Mouse (Mus musculus) myocyte (in vitro differentiated cells): ENCODE data around the gene Ranbp9. TPM values are rescaled to one million over a fixed set of nuclear protein-coding genes. Genes with fewer than 3 reads are reported as not detected.
A peak's percentile ranks its signal among the peaks of the same experiment; 100 is the strongest.

Experiments
- H3K27me3 ChIP-seq: one replicate; pipeline ENCODE4 v1.6.1; 2011; ENCODE audit not compliant: control insufficient read depth, insufficient read depth, insufficient read length
- H3K36me3 ChIP-seq: one replicate; pipeline ENCODE4 v1.6.1; 2011; ENCODE audit not compliant: control insufficient read depth, insufficient read depth
- H3K4me2 ChIP-seq: one replicate; pipeline ENCODE4 v1.6.1; 2011; ENCODE audit warnings: low read depth, control low read depth
- H3K4me3 ChIP-seq: one replicate; pipeline ENCODE4 v1.5.1; 2011; ENCODE audit warnings: mild to moderate bottlenecking, control low read depth, moderate library complexity
- H3K79me2 ChIP-seq: one replicate; pipeline ENCODE4 v1.6.1; 2011; ENCODE audit not compliant: control insufficient read depth, insufficient read depth
- H3ac ChIP-seq: one replicate; pipeline ENCODE4 v1.6.1; 2011; ENCODE audit not compliant: control insufficient read depth, insufficient read length
- CEBPB ChIP-seq: IDR thresholded peaks from 2 replicates; pipeline ENCODE4 v1.6.1; 2011; ENCODE audit warnings: mild to moderate bottlenecking, moderate library complexity; ENCODE audit not compliant: poor library complexity, insufficient read depth, severe bottlenecking
- E2F4 ChIP-seq: IDR thresholded peaks from one replicate; pipeline ENCODE4 v1.6.1; 2011; ENCODE audit warnings: mild to moderate bottlenecking, control low read depth, moderate library complexity; ENCODE audit not compliant: insufficient read depth
- MAX ChIP-seq: IDR thresholded peaks from one replicate; pipeline ENCODE4 v1.6.1; 2011; ENCODE audit warnings: low read depth, mild to moderate bottlenecking, control low read depth
- MYOD1 ChIP-seq, 3 experiments: IDR thresholded peaks; one replicate each; pipeline ENCODE4 v1.6.1; 2011; ENCODE audit warnings: control low read depth in 2 of 3, low read depth in 2 of 3, mild to moderate bottlenecking in 2 of 3, moderate library complexity in 1 of 3; ENCODE audit not compliant: insufficient read length in 2 of 3, control insufficient read depth in 1 of 3
- MYOG ChIP-seq, 3 experiments: IDR thresholded peaks; one replicate each; pipeline ENCODE4 v1.6.1; 2011; ENCODE audit warnings: control low read depth in 2 of 3, low read depth in 2 of 3, mild to moderate bottlenecking in 2 of 3; ENCODE audit not compliant: insufficient read length in 2 of 3, control insufficient read depth in 1 of 3, insufficient read depth in 1 of 3
- POLR2A ChIP-seq: IDR thresholded peaks from one replicate; pipeline ENCODE4 v1.6.1; 2011; ENCODE audit warnings: low read depth, mild to moderate bottlenecking, control low read depth, moderate library complexity; ENCODE audit not compliant: insufficient read length
- POLR2AphosphoS2 ChIP-seq: IDR thresholded peaks from one replicate; pipeline ENCODE4 v1.6.1; 2011; ENCODE audit warnings: low read depth, control low read depth; ENCODE audit not compliant: insufficient read length
- REST ChIP-seq: IDR thresholded peaks from one replicate; pipeline ENCODE4 v1.6.1; 2011; ENCODE audit warnings: mild to moderate bottlenecking, control low read depth, moderate library complexity; ENCODE audit not compliant: insufficient read depth, insufficient read length
- SRF ChIP-seq: IDR thresholded peaks from one replicate; pipeline ENCODE4 v1.6.1; 2011; ENCODE audit warnings: low read depth; ENCODE audit not compliant: control insufficient read depth, insufficient read length
- TCF12 ChIP-seq: IDR thresholded peaks from one replicate; pipeline ENCODE4 v1.6.1; 2011; ENCODE audit warnings: mild to moderate bottlenecking, control low read depth; ENCODE audit not compliant: poor library complexity, insufficient read depth, severe bottlenecking
- TCF3 ChIP-seq: IDR thresholded peaks from one replicate; pipeline ENCODE4 v1.6.1; 2011; ENCODE audit warnings: low read depth, control low read depth; ENCODE audit not compliant: insufficient read length
- USF1 ChIP-seq: IDR thresholded peaks from one replicate; pipeline ENCODE4 v1.6.1; 2011; ENCODE audit warnings: low read depth, mild to moderate bottlenecking, control low read depth, moderate library complexity
- polyA plus RNA-seq: library from polyadenylated mRNA; unstranded; fragments of >200 nt; fragmentation: generic; extraction: Trizol; gene quantifications from one replicate; pipeline ENCODE4 v1.2.1, GENCODE M21; 2012; ENCODE audit warnings: missing spikeins

The Ranbp9 gene
- polyA plus RNA-seq, result 23.1 TPM

DNA sequence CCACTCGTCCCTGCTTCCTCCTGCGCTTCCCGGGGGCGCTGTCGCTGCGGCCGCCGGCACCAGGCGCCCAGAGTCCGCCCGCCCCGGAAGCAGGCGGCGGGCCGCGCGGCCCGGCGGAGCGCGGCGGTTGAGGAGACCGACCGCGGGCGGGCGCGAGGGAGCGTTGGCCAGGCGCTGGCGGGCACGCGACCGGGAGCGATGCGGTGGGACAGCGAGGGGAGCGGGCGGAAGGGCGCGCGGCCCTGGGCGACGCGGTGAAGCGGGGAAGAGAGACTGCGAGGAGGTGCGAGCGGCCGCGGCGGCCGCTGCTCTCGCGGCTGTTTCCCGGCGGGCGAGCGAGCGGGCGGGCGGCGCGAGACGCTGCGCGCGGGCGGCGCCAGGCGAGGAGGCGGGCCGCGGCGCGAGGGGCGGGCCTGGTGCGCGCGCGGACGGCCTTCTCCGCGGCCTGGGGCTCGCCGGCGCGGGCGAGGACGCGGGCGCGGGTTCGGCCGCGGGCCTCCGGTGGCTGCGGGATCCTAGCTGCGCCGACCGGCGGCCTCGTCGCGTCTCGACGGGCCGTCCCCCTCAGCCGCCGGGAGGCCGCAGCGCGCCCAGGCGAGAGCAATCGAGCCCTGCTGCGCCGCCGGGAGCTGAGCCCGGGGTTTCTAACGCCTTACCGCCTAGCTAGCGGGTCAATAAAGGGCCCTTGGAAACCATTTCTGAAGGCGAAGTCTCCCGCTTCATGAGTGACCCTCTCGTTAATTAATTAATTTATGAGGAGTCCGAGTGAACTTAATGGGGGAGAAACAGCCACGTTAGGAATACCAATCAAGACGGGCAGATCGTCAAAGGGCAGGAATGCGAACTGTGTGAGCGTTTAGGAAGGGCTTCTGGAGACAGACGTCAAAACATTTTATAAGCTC is at the start of gene Ranbp9:
Ranbp9 (minus strand) TSS at position 326 of the 902 bp plus-strand sequence.
- Histone ChIP-seq H3ac (peak within 1 kb of the TSS; percentile 94), H3K4me3 (peak within 1 kb of the TSS; percentile 77), H3K27me3 (no peaks in the 10 kb centered on the region), H3K36me3 (no peaks in the 10 kb centered on the region), H3K4me2 (peak within 1 kb of the TSS; percentile 80), H3K79me2 (peaks cover 42% of the 10 kb centered on the region)
- TF ChIP-seq SRF (no peak), MYOD1 (IDR thresholded peaks at IDR 0.05; ENCODE audit: control insufficient read depth in 1 of 3, insufficient read length in 2 of 3, low read depth in 2 of 3) (peak in 1 of 3 experiments; percentile 8), CEBPB (no peak), POLR2AphosphoS2 (peak; percentile 64), MAX (no peak), MYOG (IDR thresholded peaks at IDR 0.05; ENCODE audit: control insufficient read depth in 1 of 3, insufficient read depth in 1 of 3, insufficient read length in 2 of 3, low read depth in 2 of 3) (no peak), TCF3 (no peak), E2F4 (no peak), USF1 (no peak), POLR2A (peak; percentile 83), TCF12 (no peak), REST (no peak)

DNA sequence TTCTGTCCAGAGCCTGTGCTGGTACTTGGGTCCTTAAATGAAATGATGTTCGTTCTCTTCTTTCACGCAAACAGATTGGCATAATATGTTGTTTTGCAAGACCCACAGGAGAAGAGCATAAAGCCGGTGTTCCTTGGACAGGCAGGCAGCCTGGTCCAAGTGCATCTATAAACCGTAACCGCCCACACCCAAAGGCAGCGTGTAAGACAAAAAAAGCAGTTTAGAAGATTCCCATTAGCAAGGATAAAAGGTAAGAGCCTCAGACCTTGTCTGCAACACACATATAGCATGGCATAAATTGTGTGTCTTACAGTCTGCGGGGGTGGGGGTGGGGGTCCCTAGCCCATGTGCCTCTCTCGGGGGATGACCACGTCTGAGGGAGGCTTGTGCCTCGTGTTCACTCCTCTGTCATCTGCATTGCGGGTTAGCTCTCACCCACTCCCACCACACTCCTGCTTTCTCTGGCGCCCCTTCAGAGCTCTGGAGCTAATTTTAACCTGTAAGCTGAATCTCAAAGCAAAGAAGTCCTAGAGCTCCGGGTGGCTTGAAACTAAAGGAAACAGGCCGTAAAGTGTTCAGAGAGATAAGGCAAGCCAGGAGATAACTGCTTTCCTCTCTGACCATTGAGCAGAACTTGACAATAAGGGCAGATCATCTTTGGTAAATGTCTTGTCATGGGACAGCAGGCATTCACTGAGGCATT is 49.2 kb upstream of the Ranbp9 start:
- Histone ChIP-seq H3K27me3 (no peaks in the 10 kb centered on the region), H3K36me3 (no peaks in the 10 kb centered on the region), H3K79me2 (no peaks in the 10 kb centered on the region), H3K4me3 (no peak overlapping the region), H3K4me2 (peak overlapping the region; percentile 27), H3ac (no peak overlapping the region)
- no peak for TF ChIP-seq SRF
- no peak for TF ChIP-seq MYOD1 (IDR thresholded peaks at IDR 0.05; ENCODE audit: control insufficient read depth in 1 of 3, insufficient read length in 2 of 3, low read depth in 2 of 3)
- TF ChIP-seq E2F4, result no peak

DNA sequence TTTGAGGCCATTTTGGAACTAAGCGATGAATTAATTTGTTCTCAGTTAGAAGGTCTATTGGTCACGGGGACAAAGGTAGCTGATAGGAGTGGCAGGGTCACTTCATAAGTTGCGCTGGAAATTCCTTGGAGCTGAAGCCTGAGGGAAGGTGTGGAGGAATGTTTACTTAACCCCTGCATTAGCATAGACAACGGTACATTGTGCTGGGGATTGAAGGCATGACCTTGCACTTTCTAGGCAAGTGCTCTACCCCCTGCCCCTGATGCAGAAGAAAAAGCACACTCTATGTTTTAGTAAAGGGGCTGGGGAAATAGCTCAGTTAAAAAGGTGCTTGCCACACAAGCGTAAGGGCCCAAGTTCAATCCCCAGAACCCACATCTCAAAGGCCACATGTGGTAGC is 45.2 kb upstream of the Ranbp9 start:
- Histone ChIP-seq H3K27me3 (no peaks in the 10 kb centered on the region), H3ac (no peak overlapping the region), H3K4me2 (no peak overlapping the region), H3K4me3 (no peak overlapping the region), H3K79me2 (no peaks in the 10 kb centered on the region), H3K36me3 (no peaks in the 10 kb centered on the region)
- TF ChIP-seq POLR2A (no peak), E2F4 (no peak), REST (no peak)

DNA sequence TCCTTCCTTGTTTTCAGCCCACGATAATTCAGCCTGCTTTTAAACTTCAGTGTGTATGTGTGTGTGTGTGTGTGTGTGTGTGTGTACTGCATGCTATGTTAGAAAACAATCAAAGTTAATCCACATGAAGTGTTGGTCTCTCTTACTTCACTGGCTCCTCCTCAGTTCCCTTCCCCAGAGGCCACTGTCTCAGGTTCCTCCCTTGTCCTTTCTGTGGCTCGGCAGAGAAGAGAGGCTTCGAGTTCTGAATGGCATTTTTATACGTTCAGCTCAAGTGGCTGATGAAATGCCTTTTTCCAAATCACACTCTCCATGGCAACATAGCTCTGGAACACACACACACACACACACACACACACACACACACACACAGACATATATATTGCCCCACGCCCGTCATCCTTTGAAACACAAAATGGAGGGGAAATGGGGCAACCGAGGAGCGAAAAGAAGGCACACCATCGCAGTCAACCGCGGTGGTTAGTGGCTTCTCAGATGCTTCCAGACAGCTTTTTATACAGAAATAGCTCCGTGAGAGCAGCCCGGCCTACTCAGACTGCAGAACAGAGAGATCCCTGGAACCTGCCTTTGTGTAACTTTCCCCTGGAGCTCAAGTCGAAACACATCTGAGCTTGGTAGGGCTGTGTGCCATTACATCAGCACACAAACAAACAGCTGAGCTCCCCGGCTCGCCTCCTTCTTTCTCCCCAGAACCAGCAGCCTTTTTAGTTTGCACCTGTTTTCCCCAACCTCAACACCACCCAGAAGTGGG is 44.5 kb upstream of the Ranbp9 start:
- no peaks in the 10 kb centered on the region for H3K79me2 ChIP-seq
- H3K27me3 ChIP-seq, result no peaks in the 10 kb centered on the region
- no peaks in the 10 kb centered on the region for H3K36me3 ChIP-seq
- TF ChIP-seq REST (no peak), TCF3 (no peak), POLR2AphosphoS2 (no peak), SRF (no peak), E2F4 (no peak), TCF12 (peak; percentile 53), USF1 (no peak), MYOD1 (IDR thresholded peaks at IDR 0.05; ENCODE audit: control insufficient read depth in 1 of 3, insufficient read length in 2 of 3, low read depth in 2 of 3) (peak; percentile 51 to 70 (median 66)), MAX (no peak), MYOG (IDR thresholded peaks at IDR 0.05; ENCODE audit: control insufficient read depth in 1 of 3, insufficient read depth in 1 of 3, insufficient read length in 2 of 3, low read depth in 2 of 3) (peak; percentile 9 to 83 (median 49)), CEBPB (no peak), POLR2A (no peak)
- H3K4me3 ChIP-seq, result no peak overlapping the region
- H3ac ChIP-seq, result no peak overlapping the region
- peak overlapping the region; percentile 82 for H3K4me2 ChIP-seq
